Mouse (Mus musculus) heart, embryonic 14.5 days (tissue): Measurements from ENCODE around the gene Cpsf3. TPM values are rescaled to one million over a fixed set of nuclear protein-coding genes. Genes with fewer than 3 reads are reported as not detected.
A peak's percentile ranks its signal among the peaks of the same experiment; 100 is the strongest.

ENCODE experiments used
- ATAC-seq: fragments of 200-750 bp; cut with Nextera tagmentation; 2 replicates; pipeline ENCODE4 v1.8.0; 2017; ENCODE audit warnings: low read depth, moderate TSS enrichment; ENCODE audit not compliant: insufficient number of reproducible peaks, insufficient read depth, low FRiP score
- H3K27ac ChIP-seq, 2 experiments: fragments of 200-500 bp in 1 of 2; fragments of 300-500 bp in 1 of 2; sonication (generic) in 1 of 2; replicated peaks in 1 of 2; 2 replicates each; pipeline ENCODE4 v1.5.1; 2012 to 2014; ENCODE audit warnings: low read depth in 2 of 2, low read length in 2 of 2, control low read depth in 1 of 2, mild to moderate bottlenecking in 1 of 2, mixed read lengths in 1 of 2; ENCODE audit not compliant: control insufficient read depth in 1 of 2, insufficient read depth in 1 of 2
- H3K27me3 ChIP-seq: fragments of 300-500 bp; sonication (generic); 2 replicates; pipeline ENCODE4 v1.6.1; 2014; ENCODE audit warnings: mild to moderate bottlenecking, low read length, control low read depth; ENCODE audit not compliant: control insufficient read depth, insufficient read depth
- H3K36me3 ChIP-seq: fragments of 300-500 bp; sonication (generic); 2 replicates; pipeline ENCODE4 v1.6.1; 2014; ENCODE audit warnings: mild to moderate bottlenecking, control low read depth, low read length, mixed read lengths; ENCODE audit not compliant: control insufficient read depth, insufficient read depth
- H3K4me1 ChIP-seq, 2 experiments: fragments of 200-500 bp in 1 of 2; fragments of 300-500 bp in 1 of 2; sonication (generic) in 1 of 2; 2 replicates each; pipeline ENCODE4 v1.6.1; 2012 to 2014; ENCODE audit warnings: low read length in 2 of 2, control low read depth in 1 of 2, mixed read lengths in 1 of 2; ENCODE audit not compliant: control insufficient read depth in 2 of 2, insufficient read depth in 2 of 2
- H3K4me2 ChIP-seq: fragments of 300-500 bp; sonication (generic); 2 replicates; pipeline ENCODE4 v1.6.1; 2014; ENCODE audit warnings: mild to moderate bottlenecking, low read length
- H3K4me3 ChIP-seq, 2 experiments: fragments of 200-500 bp in 1 of 2; fragments of 300-500 bp in 1 of 2; sonication (generic) in 1 of 2; 2 replicates each; pipeline ENCODE4 v1.5.1; 2012 to 2014; ENCODE audit warnings: low read length in 2 of 2, mild to moderate bottlenecking in 2 of 2, control low read depth in 1 of 2, low read depth in 1 of 2, moderate library complexity in 1 of 2; ENCODE audit not compliant: control insufficient read depth in 1 of 2, insufficient read depth in 1 of 2
- H3K9ac ChIP-seq: fragments of 300-500 bp; sonication (generic); 2 replicates; pipeline ENCODE4 v1.6.1; 2014; ENCODE audit warnings: mild to moderate bottlenecking, low read length
- H3K9me3 ChIP-seq: fragments of 300-500 bp; sonication (generic); 2 replicates; pipeline ENCODE4 v1.6.1; 2016; ENCODE audit warnings: low read length, control low read depth; ENCODE audit not compliant: control insufficient read depth
- WGBS: fragments of 180-500 bp; shearing (Covaris S2); extraction: QIAGEN DNeasy Blood & Tissue Kit; methylation state at CpG from one replicate; pipeline ENCODE4 v1.1.7; 2014; 5-methylcytosine and 5-hydroxymethylcytosine counted together
- polyA plus RNA-seq: library from polyadenylated mRNA; unstranded; fragments of >200 nt; fragmentation: Nextera tagmentation; extraction: Ambion mirVana; gene quantifications from 2 replicates; pipeline ENCODE4 v1.2.1, GENCODE M21; 2014

Gene Cpsf3
- polyA plus RNA-seq, 1 experiment from 2014 or later: 70.5 TPM

- WGBS: 82% methylated on average over 1 of the region's 1 CpGs
Measured at GRCm38 (mm10) chr12:21277352-21277864, 7.8 kb upstream of the Cpsf3 start.

GRCm38 (mm10) chr12:21285508-21286242, 484 bp downstream of the Cpsf3 start:
- WGBS: 1% methylated on average over 45 of the region's 47 CpGs
- H3K9ac ChIP-seq: peak overlapping the region; percentile 97
- peaks cover 8 to 18% of the 10 kb centered on the region in 2 experiments for H3K4me1 ChIP-seq
- H3K27ac ChIP-seq: peak overlapping the region; percentile 78 to 83
- H3K4me2 ChIP-seq: peak overlapping the region; percentile 94
- H3K36me3 ChIP-seq: peaks cover 8% of the 10 kb centered on the region
- H3K9me3 ChIP-seq: no peaks in the 10 kb centered on the region
- peak; percentile 73 for ATAC-seq
- H3K4me3 ChIP-seq: peak overlapping the region; percentile 93
- no peaks in the 10 kb centered on the region for H3K27me3 ChIP-seq

More at GRCm38 (mm10) chr12:21277352-21277864, 7.8 kb upstream of the Cpsf3 start:
- H3K9me3 ChIP-seq: no peaks in the 10 kb centered on the region
- ATAC-seq: no peak
- no peak overlapping the region for H3K4me2 ChIP-seq
- no peaks in the 10 kb centered on the region for H3K4me1 ChIP-seq
- no peak overlapping the region for H3K27ac ChIP-seq
- H3K36me3 ChIP-seq: peaks cover 38% of the 10 kb centered on the region
- no peak overlapping the region for H3K4me3 ChIP-seq
- no peaks in the 10 kb centered on the region for H3K27me3 ChIP-seq
- H3K9ac ChIP-seq: no peak overlapping the region

- WGBS: 0% methylated on average over 28 of the region's 28 CpGs
- no peaks in the 10 kb centered on the region for H3K27me3 ChIP-seq
Measured at GRCm38 (mm10) chr12:21286243-21286622, 1.0 kb downstream of the Cpsf3 start, which contains the start of gene Itgb1bp1. TSS of gene Itgb1bp1 (minus strand) at chr12:21286284.

GRCm38 (mm10) chr12:21286712-21287650, 1.8 kb downstream of the Cpsf3 start:
- Histone ChIP-seq H3K9ac (peak overlapping the region; percentile 97), H3K27ac (peak overlapping the region; percentile 86 to 90), H3K9me3 (no peaks in the 10 kb centered on the region), H3K4me1 (peaks cover 8 to 18% of the 10 kb centered on the region in 2 experiments), H3K4me2 (peak overlapping the region; percentile 94), H3K36me3 (peaks cover 21% of the 10 kb centered on the region), H3K4me3 (peak overlapping the region; percentile 93), H3K27me3 (no peaks in the 10 kb centered on the region)
- WGBS: 34% methylated on average over 18 of the region's 18 CpGs
- no peak for ATAC-seq

More at GRCm38 (mm10) chr12:21286243-21286622, 1.0 kb downstream of the Cpsf3 start, which contains the start of gene Itgb1bp1:
- H3K4me2 ChIP-seq: peak within 1 kb of the TSS; percentile 94
- peaks cover 14% of the 10 kb centered on the region for H3K36me3 ChIP-seq
- H3K4me3 ChIP-seq: peak within 1 kb of the TSS; percentile 93
- peak within 1 kb of the TSS; percentile 97 for H3K9ac ChIP-seq
- peaks cover 8 to 18% of the 10 kb centered on the region in 2 experiments for H3K4me1 ChIP-seq
- H3K9me3 ChIP-seq: no peaks in the 10 kb centered on the region
- peak; percentile 93 for ATAC-seq
- peak within 1 kb of the TSS; percentile 86 to 90 for H3K27ac ChIP-seq

- Histone ChIP-seq H3K4me1 (peaks cover 8 to 18% of the 10 kb centered on the region in 2 experiments), H3K4me2 (no peak overlapping the region), H3K9ac (no peak overlapping the region), H3K27me3 (no peaks in the 10 kb centered on the region), H3K4me3 (no peak overlapping the region), H3K9me3 (no peaks in the 10 kb centered on the region), H3K36me3 (peaks cover 40% of the 10 kb centered on the region), H3K27ac (peak overlapping the region in 1 of 2 experiments; percentile 32; a peak in 1 of 4 replicates)
- no peak for ATAC-seq
- WGBS: 70% methylated on average over 3 of the region's 3 CpGs
Measured at GRCm38 (mm10) chr12:21288716-21289395, 3.7 kb downstream of the Cpsf3 start.

- 79% methylated on average over 6 of the region's 6 CpGs for WGBS
- Histone ChIP-seq H3K4me3 (no peak overlapping the region), H3K36me3 (peaks cover 48% of the 10 kb centered on the region), H3K9ac (no peak overlapping the region), H3K9me3 (no peaks in the 10 kb centered on the region), H3K4me2 (no peak overlapping the region), H3K27ac (no peak overlapping the region), H3K27me3 (no peaks in the 10 kb centered on the region), H3K4me1 (peaks cover 8 to 18% of the 10 kb centered on the region in 2 experiments)
- no peak for ATAC-seq
Measured at GRCm38 (mm10) chr12:21289651-21290050, 4.5 kb downstream of the Cpsf3 start.

- ATAC-seq: no peak
- Histone ChIP-seq H3K4me2 (no peak overlapping the region), H3K9ac (no peak overlapping the region), H3K4me3 (no peak overlapping the region), H3K36me3 (peaks cover 96% of the 10 kb centered on the region), H3K9me3 (no peaks in the 10 kb centered on the region), H3K4me1 (no peaks in the 10 kb centered on the region), H3K27me3 (no peaks in the 10 kb centered on the region), H3K27ac (no peak overlapping the region)
- 88% methylated on average over 11 of the region's 11 CpGs for WGBS
Measured at GRCm38 (mm10) chr12:21298856-21299255, 13.7 kb downstream of the Cpsf3 start.
